Comparison of ENCODE assay signal across 16 mouse cellular contexts in genomic region chr11:31462440-31462839, GRCm38 (mm10).
DNase-seq lines count a peak whose midpoint lies in the region.
"Had no signal": no experiment of that assay in that cellular context is flagged by ENCODE, and none has a peak within 500 bp of the region (broad histone marks: within the 10 kb centered on the region; RNA-seq: fewer than 3 reads in every experiment).

No protein-coding gene starts in this region.

- no peaks in the 10 kb centered on the region for H3K9me3 ChIP-seq in heart, embryonic 10.5 days
- H3K9me3 ChIP-seq: embryonic facial prominence, embryonic 12.5 days; forebrain, embryonic 15.5 days; hindbrain, embryonic 10.5 days; intestine, embryonic 15.5 days had no signal

- H3K4me1 ChIP-seq in heart, embryonic 10.5 days, result no peaks in the 10 kb centered on the region
- H3K4me1 ChIP-seq: embryonic facial prominence, embryonic 12.5 days; forebrain, embryonic 15.5 days; hindbrain, embryonic 10.5 days had no signal

- H3K27me3 ChIP-seq in heart, embryonic 10.5 days (ENCODE audit: insufficient read depth, poor library complexity, severe bottlenecking), result no peaks in the 10 kb centered on the region
- H3K27me3 ChIP-seq: CH12.LX; embryonic facial prominence, embryonic 12.5 days; forebrain, embryonic 15.5 days; intestine, embryonic 15.5 days; Patski had no signal

- intact Hi-C loops in heart, postnatal 36 days (cut with DNase I), result loop anchor here (10.0 kb wide), 1 partner anchor 152 kb away; no protein-coding TSS in a partner anchor
- intact Hi-C loops in heart, postnatal 14 days (cut with DNase I), result loop anchor here (10.0 kb wide), 1 partner anchor 152 kb away; no protein-coding TSS in a partner anchor

- no peaks in the 10 kb centered on the region for H3K36me3 ChIP-seq in heart, embryonic 10.5 days
- H3K36me3 ChIP-seq: embryonic facial prominence, embryonic 12.5 days; forebrain, embryonic 15.5 days; hindbrain, embryonic 10.5 days; intestine, embryonic 15.5 days had no signal

- no peak overlapping the region for H3K4me3 ChIP-seq in heart, embryonic 10.5 days
- H3K4me3 ChIP-seq: embryonic facial prominence, embryonic 12.5 days; forebrain, embryonic 15.5 days; hindbrain, embryonic 10.5 days; intestine, embryonic 15.5 days had no signal

- H3K27ac ChIP-seq in heart, embryonic 10.5 days, result no peak overlapping the region
- H3K27ac ChIP-seq: embryonic facial prominence, embryonic 12.5 days; forebrain, embryonic 15.5 days; hindbrain, embryonic 10.5 days; hindbrain, embryonic 14.5 days; intestine, embryonic 15.5 days had no signal

- DNase-seq in heart, adult 8-10 months (ENCODE audit: low spot score), result peak; percentile 73
- no peak for DNase-seq in heart, embryonic 10.5 days (ENCODE audit: low spot score)
- DNase-seq in heart, postnatal 36 days, result peak; percentile 9 to 39
- DNase-seq in heart, postnatal 14 days, result no peak
- peak; percentile 30 for DNase-seq in testis, postnatal 10 days (ENCODE audit: low spot score)
- DNase-seq in layer of hippocampus, adult 9-10 months (ENCODE audit: low spot score), result no peak
- DNase-seq: cerebellum, adult 11-12 months; cerebellum, adult 9-10 months; gastrocnemius, postnatal 36 days had no signal

Comparison
In these comparisons a context has a peak if more than half of its experiments do, and no peak if none do; other contexts are left out.
1. DNase-seq: peak in heart, adult 8-10 months (single experiment), heart, postnatal 36 days (2 of 2) and testis, postnatal 10 days (single experiment); none in heart, embryonic 10.5 days (single experiment), heart, postnatal 14 days (0 of 2) and layer of hippocampus, adult 9-10 months (single experiment).